Mouse (Mus musculus) intestine, embryonic 14.5 days (tissue): ENCODE results near the gene Ogfod2. TPM values are rescaled to one million over a fixed set of nuclear protein-coding genes. Genes with fewer than 3 reads are reported as not detected.

ENCODE experiments used
- ATAC-seq: fragments of 200-750 bp; cut with Nextera tagmentation; replicated peaks from 2 replicates; pipeline ENCODE4 v1.8.0; 2017; ENCODE audit warnings: low read depth, moderate number of reproducible peaks, moderate TSS enrichment, moderate library complexity; ENCODE audit not compliant: low FRiP score, low TSS enrichment
- DNase-seq: peaks from one replicate; pipeline ENCODE4 v3.0.0-alpha.2; 2018; ENCODE audit warnings: low spot score
- H3K27ac ChIP-seq: fragments of 300-500 bp; sonication (generic); 2 replicates; pipeline ENCODE4 v1.5.1; 2014; ENCODE audit warnings: low read depth, mild to moderate bottlenecking, control low read depth
- H3K27me3 ChIP-seq: fragments of 300-500 bp; sonication (generic); replicated peaks from 2 replicates; pipeline ENCODE4 v1.6.1; 2014; ENCODE audit warnings: low read length, control low read depth; ENCODE audit not compliant: control insufficient read depth, insufficient read depth
- H3K36me3 ChIP-seq: fragments of 300-500 bp; sonication (generic); 2 replicates; pipeline ENCODE4 v1.6.1; 2014; ENCODE audit warnings: low read length, control low read depth; ENCODE audit not compliant: control insufficient read depth, insufficient read depth
- H3K4me1 ChIP-seq: fragments of 300-500 bp; sonication (generic); replicated peaks from 2 replicates; pipeline ENCODE4 v1.6.1; 2014; ENCODE audit warnings: low read length, control low read depth, mixed read lengths; ENCODE audit not compliant: control insufficient read depth, insufficient read depth
- H3K4me2 ChIP-seq: fragments of 300-500 bp; sonication (generic); 2 replicates; pipeline ENCODE4 v1.6.1; 2014; ENCODE audit warnings: low read length
- H3K4me3 ChIP-seq: fragments of 300-500 bp; sonication (generic); 2 replicates; pipeline ENCODE4 v1.5.1; 2014; ENCODE audit warnings: low read depth, low read length, control low read depth, mixed read lengths
- H3K9ac ChIP-seq: fragments of 300-500 bp; sonication (generic); 2 replicates; pipeline ENCODE4 v1.6.1; 2014; ENCODE audit warnings: mild to moderate bottlenecking, low read length
- H3K9me3 ChIP-seq: fragments of 300-500 bp; sonication (generic); 2 replicates; pipeline ENCODE4 v1.6.1; 2016; ENCODE audit warnings: low read length, control low read depth; ENCODE audit not compliant: control insufficient read depth
- WGBS: fragments of 180-500 bp; shearing (Covaris S2); extraction: QIAGEN DNeasy Blood & Tissue Kit; methylation state at CpG from one replicate; pipeline ENCODE4 v1.1.7; 2014; 5-methylcytosine and 5-hydroxymethylcytosine counted together
- polyA plus RNA-seq: library from polyadenylated mRNA; unstranded; fragments of >200 nt; fragmentation: Nextera tagmentation; extraction: Ambion mirVana; gene quantifications from 2 replicates; pipeline ENCODE4 v1.2.1, GENCODE M21; 2014

The Ogfod2 gene
- polyA plus RNA-seq, 1 experiment from 2014 or later = 18.0 TPM

DNA sequence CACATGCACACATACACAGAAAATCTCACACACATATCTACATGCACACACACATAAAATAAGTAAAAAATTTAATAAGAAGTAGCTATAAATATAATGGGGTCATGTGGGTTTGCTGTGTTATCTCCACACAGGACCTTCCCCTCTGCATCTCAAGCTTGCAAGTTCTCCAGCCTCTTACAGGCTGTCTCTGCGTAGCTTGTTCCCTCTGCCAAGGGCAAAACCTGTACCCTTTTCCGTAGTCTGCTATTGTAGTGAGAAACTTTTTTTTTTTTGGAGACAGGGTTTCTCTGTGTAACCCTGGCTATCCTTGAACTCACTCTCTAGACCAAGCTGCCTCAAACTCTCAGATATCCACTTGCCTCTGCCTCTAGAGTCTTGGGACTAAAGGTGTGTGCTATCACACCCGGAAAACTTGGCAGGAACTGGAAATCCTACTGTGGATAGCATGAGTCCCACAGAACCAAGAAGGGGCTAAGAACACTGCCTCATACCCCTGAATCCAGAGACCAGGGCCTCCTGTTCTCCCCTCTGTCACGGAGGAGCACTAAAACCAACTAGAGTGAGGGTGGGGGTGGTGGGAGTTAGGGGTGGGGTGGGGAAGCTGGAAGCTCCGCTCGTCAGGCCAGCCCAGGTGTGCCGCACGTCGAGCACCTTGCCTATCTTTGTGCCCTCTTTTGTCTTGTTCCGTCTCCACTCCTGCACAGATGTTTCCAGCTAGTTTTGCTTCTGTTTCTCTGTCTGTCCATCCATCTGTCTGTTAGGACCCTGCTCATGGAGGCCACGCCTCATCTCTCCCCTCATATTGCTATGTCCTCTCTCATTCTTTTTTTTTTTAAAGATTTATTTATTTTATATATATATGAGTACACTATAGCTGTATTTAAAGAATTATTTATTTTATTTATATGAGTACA, 11.7 kb upstream of the Ogfod2 start:
- Histone ChIP-seq H3K4me3 (no peak overlapping the region), H3K36me3 (no peaks in the 10 kb centered on the region), H3K9ac (no peak overlapping the region), H3K27me3 (no peaks in the 10 kb centered on the region), H3K4me2 (no peak overlapping the region), H3K9me3 (no peaks in the 10 kb centered on the region), H3K4me1 (peaks cover 2% of the 10 kb centered on the region; the same call in 1 of the 2 replicates), H3K27ac (no peak overlapping the region)
- WGBS = 84% methylated on average over 11 of the region's 11 CpGs
- ATAC-seq (no peak), DNase-seq (no peak)

DNA sequence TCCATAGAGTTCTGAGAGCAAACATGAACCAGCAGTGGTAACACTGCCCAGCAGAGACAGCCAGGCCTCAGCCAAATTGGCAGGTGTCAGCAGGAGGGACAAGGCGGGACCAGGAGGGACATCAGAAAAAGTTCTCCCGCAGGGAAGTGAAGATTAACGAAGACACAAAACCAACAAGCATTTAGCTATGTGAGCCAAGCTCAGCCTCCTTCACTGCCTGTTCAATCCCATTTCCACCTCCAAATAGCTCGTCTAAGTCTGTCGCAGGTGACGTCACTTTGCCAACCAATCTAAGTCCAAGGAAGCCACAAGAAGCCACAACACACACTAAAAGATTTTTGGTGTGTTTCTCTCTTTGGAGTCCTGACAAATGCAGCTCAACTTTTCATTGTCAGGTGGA, 9.8 kb upstream of the Ogfod2 start:
- no peaks in the 10 kb centered on the region for H3K27me3 ChIP-seq
- no peak overlapping the region for H3K4me3 ChIP-seq
- H3K4me1 ChIP-seq = no peaks in the 10 kb centered on the region
- WGBS = 79% methylated on average over 6 of the region's 6 CpGs
- no peak overlapping the region for H3K4me2 ChIP-seq
- DNase-seq (no peak), ATAC-seq (no peak)
- no peak overlapping the region for H3K9ac ChIP-seq
- H3K36me3 ChIP-seq = no peaks in the 10 kb centered on the region
- no peak overlapping the region for H3K27ac ChIP-seq
- no peaks in the 10 kb centered on the region for H3K9me3 ChIP-seq

DNA sequence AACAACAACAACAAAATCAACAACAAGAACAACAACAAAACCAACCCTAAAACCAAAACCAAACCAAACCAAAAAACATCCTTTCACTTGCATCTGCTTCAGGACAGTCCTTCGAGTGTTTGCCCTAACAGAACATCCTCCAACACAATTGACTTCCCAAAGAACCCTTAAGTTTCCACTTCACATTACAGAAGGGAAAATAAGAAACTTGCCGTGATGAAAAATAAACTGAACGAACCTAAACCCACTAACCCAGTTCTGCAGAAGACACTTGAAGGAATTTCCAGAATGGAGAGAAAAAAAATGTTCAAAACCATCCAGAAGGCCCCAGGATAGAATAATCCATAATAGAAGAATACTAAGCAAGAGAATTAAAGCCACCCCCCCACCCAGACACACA, 9.1 kb upstream of the Ogfod2 start:
- Histone ChIP-seq H3K9ac (no peak overlapping the region), H3K4me1 (no peaks in the 10 kb centered on the region), H3K27ac (no peak overlapping the region), H3K36me3 (no peaks in the 10 kb centered on the region), H3K27me3 (no peaks in the 10 kb centered on the region), H3K9me3 (no peaks in the 10 kb centered on the region), H3K4me2 (no peak overlapping the region), H3K4me3 (no peak overlapping the region)
- ATAC-seq (no peak), DNase-seq (no peak)
- 84% methylated on average over 3 of the region's 3 CpGs for WGBS

DNA sequence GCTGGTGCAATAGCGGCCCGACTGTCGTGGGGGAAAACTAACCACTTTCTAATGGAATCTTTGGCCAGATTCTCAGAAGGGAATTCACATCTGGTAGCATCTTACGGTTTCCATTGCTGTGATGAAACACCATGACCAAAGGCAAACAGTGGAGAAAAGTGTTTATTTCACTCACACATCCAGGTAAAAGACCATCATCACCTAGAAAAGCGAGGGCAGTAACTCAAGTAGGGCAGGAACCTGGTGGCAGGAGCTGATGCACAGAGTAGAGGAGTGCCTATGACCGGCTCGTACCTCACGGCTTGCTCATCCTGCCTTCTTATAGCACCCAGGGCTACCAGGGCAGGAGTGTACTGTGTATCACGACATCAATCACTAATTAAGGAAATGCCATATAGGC, 8.5 kb upstream of the Ogfod2 start:
- Histone ChIP-seq H3K4me3 (no peak overlapping the region), H3K4me2 (no peak overlapping the region), H3K9me3 (no peaks in the 10 kb centered on the region), H3K36me3 (no peaks in the 10 kb centered on the region), H3K4me1 (no peaks in the 10 kb centered on the region), H3K9ac (no peak overlapping the region), H3K27me3 (no peaks in the 10 kb centered on the region), H3K27ac (no peak overlapping the region)
- DNase-seq (no peak), ATAC-seq (no peak)
- 96% methylated on average over 9 of the region's 9 CpGs for WGBS

DNA sequence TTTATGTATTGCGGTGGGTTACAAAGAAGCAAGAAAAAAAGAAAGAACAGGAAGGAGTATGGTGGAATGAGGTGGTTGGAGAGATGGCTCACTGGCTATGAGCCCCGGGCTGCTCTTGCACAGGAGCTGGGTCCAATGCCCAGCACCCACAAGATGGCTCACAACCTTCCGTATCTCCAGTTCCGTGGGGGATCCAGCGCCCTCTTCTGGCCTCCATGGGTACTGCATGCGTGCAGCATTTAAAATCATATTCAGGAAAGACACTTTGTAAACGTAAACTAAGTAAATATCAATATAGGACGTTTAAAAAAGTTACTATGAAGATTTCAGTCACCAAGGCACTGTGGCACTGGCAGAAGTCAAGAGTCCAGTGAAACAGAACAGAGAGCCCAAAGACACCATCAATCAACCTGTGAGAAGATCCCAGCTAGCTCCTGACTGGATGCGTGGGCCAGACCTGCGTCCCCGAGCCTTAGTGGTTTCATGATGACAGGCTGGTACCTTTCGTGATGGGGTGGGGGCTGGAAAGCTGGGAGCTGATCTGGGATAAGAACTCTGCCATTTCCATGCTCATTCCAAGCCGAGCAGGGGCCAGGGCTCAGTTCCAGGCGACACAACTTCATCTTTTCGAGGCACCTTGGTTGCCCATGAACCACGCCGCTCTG, 888 bp upstream of the Ogfod2 start:
- peak overlapping the region; percentile 94 for H3K4me2 ChIP-seq
- 0 out of 2 replicates have a peak, but pooled peaks cover 10% of the 10 kb centered on the region for H3K36me3 ChIP-seq
- no peaks in the 10 kb centered on the region for H3K9me3 ChIP-seq
- peak overlapping the region; percentile 92 for H3K4me3 ChIP-seq
- WGBS = 26% methylated on average over 17 of the region's 17 CpGs
- DNase-seq (peak; percentile 76), ATAC-seq (no peak; the same call in 1 of the 2 replicates)
- peak overlapping the region; percentile 74 for H3K9ac ChIP-seq
- no peaks in the 10 kb centered on the region for H3K27me3 ChIP-seq
- H3K27ac ChIP-seq = peak overlapping the region; percentile 43; the same call in 1 of the 2 replicates
- H3K4me1 ChIP-seq = peaks cover 12% of the 10 kb centered on the region

DNA sequence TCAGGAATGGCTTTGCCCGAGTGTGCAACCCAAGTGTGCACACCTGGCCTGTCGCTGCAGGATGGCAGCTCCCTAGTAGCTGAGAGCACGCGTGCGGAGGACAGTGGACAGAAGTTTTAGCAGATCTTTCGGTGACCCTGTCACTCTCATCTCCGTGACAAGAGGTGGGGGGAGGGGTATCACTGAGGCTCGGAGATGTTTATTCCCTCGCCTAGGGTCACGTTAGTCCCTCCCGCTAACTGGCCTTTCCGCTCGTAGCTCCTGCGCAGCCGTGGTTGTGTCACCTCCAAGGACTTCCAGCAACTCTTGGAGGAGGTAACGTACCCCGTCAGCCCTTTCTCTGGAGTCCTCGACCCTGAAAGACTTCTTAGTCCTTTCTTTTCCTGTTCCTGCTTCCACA, 434 bp downstream of the Ogfod2 start:
- DNase-seq (no peak), ATAC-seq (no peak; the same call in 1 of the 2 replicates)
- Histone ChIP-seq H3K9ac (peak overlapping the region; percentile 74), H3K27me3 (no peaks in the 10 kb centered on the region), H3K9me3 (no peaks in the 10 kb centered on the region), H3K36me3 (peaks cover 14% of the 10 kb centered on the region), H3K4me2 (peak overlapping the region; percentile 94), H3K4me3 (peak overlapping the region; percentile 92), H3K4me1 (peaks cover 21% of the 10 kb centered on the region), H3K27ac (peak overlapping the region; percentile 84; the same call in 1 of the 2 replicates)
- 0% methylated on average over 18 of the region's 18 CpGs for WGBS

DNA sequence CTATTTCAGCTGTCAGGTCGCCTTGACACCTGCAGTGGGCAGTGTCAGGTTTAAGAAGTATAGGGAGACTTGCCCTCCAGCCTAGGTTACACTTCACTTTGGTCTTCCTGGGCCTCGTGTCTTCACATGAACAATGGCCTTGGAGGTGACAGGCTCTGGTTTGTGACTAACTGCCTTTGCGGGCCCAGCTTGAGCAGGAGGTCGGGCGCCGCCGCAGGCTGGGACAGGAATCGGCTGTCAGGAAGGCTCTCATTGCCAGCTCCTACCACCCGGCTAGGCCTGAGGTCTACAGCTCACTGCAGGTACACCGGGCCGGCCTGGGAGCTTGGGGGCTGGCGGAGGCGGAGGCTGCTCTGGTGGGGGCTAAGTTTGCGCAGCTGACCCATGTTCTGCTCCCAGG, 933 bp downstream of the Ogfod2 start:
- no peaks in the 10 kb centered on the region for H3K27me3 ChIP-seq
- H3K4me2 ChIP-seq = peak overlapping the region; percentile 94
- H3K36me3 ChIP-seq = peaks cover 19% of the 10 kb centered on the region
- peak overlapping the region; percentile 84; the same call in 1 of the 2 replicates for H3K27ac ChIP-seq
- no peaks in the 10 kb centered on the region for H3K9me3 ChIP-seq
- H3K4me3 ChIP-seq = peak overlapping the region; percentile 92
- DNase-seq (peak; percentile 64), ATAC-seq (no peak)
- 12% methylated on average over 14 of the region's 14 CpGs for WGBS
- peaks cover 21% of the 10 kb centered on the region for H3K4me1 ChIP-seq
- peak overlapping the region; percentile 74 for H3K9ac ChIP-seq

DNA sequence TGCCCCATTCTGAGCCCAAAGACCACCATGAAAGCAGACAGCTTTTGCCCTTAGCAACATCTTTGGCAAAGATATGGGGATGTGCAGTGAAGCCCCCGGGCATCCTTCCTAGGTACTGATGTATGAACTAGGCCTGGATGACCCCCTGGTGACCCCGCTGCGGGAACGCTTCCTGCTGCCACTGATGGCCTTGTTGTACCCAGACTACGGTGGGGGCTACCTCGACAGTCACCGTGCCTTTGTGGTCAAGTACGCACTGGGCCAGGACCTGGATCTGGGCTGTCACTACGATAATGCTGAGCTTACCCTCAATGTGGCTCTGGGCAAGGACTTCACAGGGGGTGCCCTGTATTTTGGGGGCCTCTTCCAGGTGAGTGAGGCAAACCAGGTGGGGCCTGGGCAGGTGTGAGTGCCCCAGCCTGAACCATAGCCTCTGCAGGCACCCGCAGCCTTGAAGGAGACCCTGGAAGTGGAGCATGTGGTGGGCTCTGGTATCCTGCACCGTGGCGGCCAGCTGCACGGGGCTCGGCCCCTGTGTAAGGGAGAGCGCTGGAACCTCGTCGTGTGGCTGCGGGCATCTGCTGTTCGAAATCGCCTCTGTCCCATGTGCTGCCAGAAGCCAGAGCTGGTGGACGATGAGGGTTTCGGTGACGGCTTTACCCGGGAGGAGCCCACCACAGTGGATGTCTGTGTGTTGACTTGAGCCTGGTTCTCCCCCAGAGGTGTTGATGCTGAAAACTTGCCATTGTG, 2.4 kb downstream of the Ogfod2 start:
- ATAC-seq (no peak), DNase-seq (no peak)
- Histone ChIP-seq H3K27me3 (no peaks in the 10 kb centered on the region), H3K36me3 (peaks cover 34% of the 10 kb centered on the region), H3K9ac (no peak overlapping the region), H3K9me3 (no peaks in the 10 kb centered on the region), H3K4me3 (no peak overlapping the region), H3K4me2 (no peak overlapping the region), H3K4me1 (peaks cover 21% of the 10 kb centered on the region), H3K27ac (no peak overlapping the region)
- 93% methylated on average over 24 of the region's 24 CpGs for WGBS
